Mouse (Mus musculus) embryonic fibroblast, embryonic 13.5 days (primary cell): ENCODE measurements at regions not wholly inside any gene's neighbourhood (a gene's known extent, or its start where the extent isn't known, plus 50 kb on each side); places are given as distances from the start of the nearest gene placed in this dataset.

Experiments used
- H3K27ac ChIP-seq: 2 replicates; pipeline ENCODE4 v1.5.1; 2012; ENCODE audit warnings: low read length, control low read depth, inconsistent platforms; ENCODE audit not compliant: insufficient read depth
- H3K4me1 ChIP-seq: 2 replicates; pipeline ENCODE4 v1.6.1; 2011; ENCODE audit warnings: low read length; ENCODE audit not compliant: control insufficient read depth, insufficient read depth
- H3K4me3 ChIP-seq: 2 replicates; pipeline ENCODE4 v1.5.1; 2011; ENCODE audit warnings: mild to moderate bottlenecking, control low read depth, low read length; ENCODE audit not compliant: insufficient read depth
- CTCF ChIP-seq: IDR thresholded peaks from 2 replicates; pipeline ENCODE4 v1.5.1; 2011; ENCODE audit warnings: mild to moderate bottlenecking, control low read depth, low read length, moderate library complexity, borderline replicate concordance; ENCODE audit not compliant: insufficient read depth
- POLR2A ChIP-seq: IDR thresholded peaks from 2 replicates; pipeline ENCODE4 v1.6.1; 2011; ENCODE audit warnings: low read depth, mild to moderate bottlenecking, control low read depth, low read length, moderate library complexity

- H3K4me3 ChIP-seq = no peak overlapping the region
- no peak overlapping the region for H3K27ac ChIP-seq
- TF ChIP-seq CTCF (no peak), POLR2A (no peak)
- H3K4me1 ChIP-seq = no peaks in the 10 kb centered on the region
Measured at GRCm38 (mm10) chr17:81788781-81789180, 50.6 kb upstream of the Slc8a1 start.
